Mouse (Mus musculus): ENCODE measurements around the gene 5830411N06Rik.

The 5830411N06Rik gene

GRCm38 (mm10) chr7:140247216-140247615 lies at the start of gene 5830411N06Rik:
Gene 5830411N06Rik (plus strand): TSS chr7:140247284.
- ATAC-seq (ENCODE audit: insufficient number of reproducible peaks, low FRiP score, low TSS enrichment), result no peak

- ATAC-seq (ENCODE audit: insufficient number of reproducible peaks, low FRiP score, low TSS enrichment), result no peak
Measured at GRCm38 (mm10) chr7:140201090-140201489, 46.0 kb upstream of the 5830411N06Rik start.

- no peak for ATAC-seq (ENCODE audit: insufficient number of reproducible peaks, low FRiP score, low TSS enrichment)
Measured at GRCm38 (mm10) chr7:140205864-140206263, 41.2 kb upstream of the 5830411N06Rik start, which contains the start of gene Olfr524. Gene Olfr524 (minus strand): TSS chr7:140205964.

- no peak for ATAC-seq (ENCODE audit: insufficient number of reproducible peaks, low FRiP score, low TSS enrichment)
Measured at GRCm38 (mm10) chr7:140206904-140207303, 40.2 kb upstream of the 5830411N06Rik start.

- ATAC-seq (ENCODE audit: insufficient number of reproducible peaks, low FRiP score, low TSS enrichment), result no peak
Measured at GRCm38 (mm10) chr7:140208153-140208552, 38.9 kb upstream of the 5830411N06Rik start.

- no peak for ATAC-seq (ENCODE audit: insufficient number of reproducible peaks, low FRiP score, low TSS enrichment)
Measured at GRCm38 (mm10) chr7:140208677-140209076, 38.4 kb upstream of the 5830411N06Rik start.

- no peak for ATAC-seq (ENCODE audit: insufficient number of reproducible peaks, low FRiP score, low TSS enrichment)
Measured at GRCm38 (mm10) chr7:140213841-140214240, 33.2 kb upstream of the 5830411N06Rik start.

- ATAC-seq (ENCODE audit: insufficient number of reproducible peaks, low FRiP score, low TSS enrichment), result no peak
Measured at GRCm38 (mm10) chr7:140217967-140218366, 29.1 kb upstream of the 5830411N06Rik start, which contains the start of gene Cd163l1. Gene Cd163l1 (plus strand): TSS chr7:140218267.

- ATAC-seq (ENCODE audit: insufficient number of reproducible peaks, low FRiP score, low TSS enrichment), result no peak
Measured at GRCm38 (mm10) chr7:140219268-140219667, 27.8 kb upstream of the 5830411N06Rik start.

GRCm38 (mm10) chr7:140220375-140220774 lies 26.7 kb upstream of the 5830411N06Rik start:
- no peak for ATAC-seq (ENCODE audit: insufficient number of reproducible peaks, low FRiP score, low TSS enrichment)

GRCm38 (mm10) chr7:140224209-140224608 lies 22.9 kb upstream of the 5830411N06Rik start:
- no peak for ATAC-seq (ENCODE audit: insufficient number of reproducible peaks, low FRiP score, low TSS enrichment)

GRCm38 (mm10) chr7:140228476-140228875 lies 18.6 kb upstream of the 5830411N06Rik start:
- ATAC-seq (ENCODE audit: insufficient number of reproducible peaks, low FRiP score, low TSS enrichment), result no peak

GRCm38 (mm10) chr7:140231026-140231425 lies 16.1 kb upstream of the 5830411N06Rik start:
- no peak for ATAC-seq (ENCODE audit: insufficient number of reproducible peaks, low FRiP score, low TSS enrichment)

- ATAC-seq (ENCODE audit: insufficient number of reproducible peaks, low FRiP score, low TSS enrichment), result no peak
Measured at GRCm38 (mm10) chr7:140233696-140234095, 13.4 kb upstream of the 5830411N06Rik start.

- no peak for ATAC-seq (ENCODE audit: insufficient number of reproducible peaks, low FRiP score, low TSS enrichment)
Measured at GRCm38 (mm10) chr7:140253780-140254299, 6.8 kb downstream of the 5830411N06Rik start.

- no peak for ATAC-seq (ENCODE audit: insufficient number of reproducible peaks, low FRiP score, low TSS enrichment)
Measured at GRCm38 (mm10) chr7:140295746-140296145, 48.7 kb downstream of the 5830411N06Rik start.

- no peak for ATAC-seq (ENCODE audit: insufficient number of reproducible peaks, low FRiP score, low TSS enrichment)
Measured at GRCm38 (mm10) chr7:140296876-140297275, 49.8 kb downstream of the 5830411N06Rik start.

- no peak for ATAC-seq (ENCODE audit: insufficient number of reproducible peaks, low FRiP score, low TSS enrichment)
Measured at GRCm38 (mm10) chr7:140299416-140299815, 52.3 kb downstream of the 5830411N06Rik start.

- ATAC-seq (ENCODE audit: insufficient number of reproducible peaks, low FRiP score, low TSS enrichment), result no peak
Measured at GRCm38 (mm10) chr7:140319861-140320385, 72.8 kb downstream of the 5830411N06Rik start.

- ATAC-seq (ENCODE audit: insufficient number of reproducible peaks, low FRiP score, low TSS enrichment), result no peak
Measured at GRCm38 (mm10) chr7:140320558-140320957, 73.5 kb downstream of the 5830411N06Rik start, which contains the start of gene Olfr525. Gene Olfr525 (plus strand): TSS chr7:140320858.

- ATAC-seq (ENCODE audit: insufficient number of reproducible peaks, low FRiP score, low TSS enrichment), result no peak
Measured at GRCm38 (mm10) chr7:140321135-140321534, 74.1 kb downstream of the 5830411N06Rik start.

- no peak for ATAC-seq (ENCODE audit: insufficient number of reproducible peaks, low FRiP score, low TSS enrichment)
Measured at GRCm38 (mm10) chr7:140329766-140330304, 82.8 kb downstream of the 5830411N06Rik start.
